Mouse (Mus musculus): ENCODE results near the gene Lrrk1. TPM values are rescaled to one million over a fixed set of nuclear protein-coding genes. Genes with fewer than 3 reads are reported as not detected.

Gene Lrrk1
- total RNA-seq, 2 experiments from 2014 or later = 11.9 to 13.3 TPM

GRCm38 (mm10) chr7:66231861-66232260 lies 156.3 kb downstream of the Lrrk1 start:
- DNase-seq = no peak
- intact Hi-C loops (cut with DNase I) = no loop called here

- peak in 1 of 2 experiments; percentile 37 for DNase-seq
- intact Hi-C loops (cut with DNase I) = no loop called here
These were observed 157.3 kb downstream of the Lrrk1 start for GRCm38 (mm10) chr7:66230638-66231550.

- no peak for DNase-seq
- intact Hi-C loops (cut with DNase I) = no loop called here
These were observed 157.9 kb downstream of the Lrrk1 start for GRCm38 (mm10) chr7:66230246-66230637.

GRCm38 (mm10) chr7:66229433-66229832 lies 158.7 kb downstream of the Lrrk1 start:
- intact Hi-C loops (cut with DNase I) = no loop called here

GRCm38 (mm10) chr7:66228610-66228920 lies 159.6 kb downstream of the Lrrk1 start:
- intact Hi-C loops (cut with DNase I) = no loop called here
- DNase-seq = no peak

More at GRCm38 (mm10) chr7:66229433-66229832, 158.7 kb downstream of the Lrrk1 start:
- DNase-seq = no peak

GRCm38 (mm10) chr7:66227814-66228609 lies 160.1 kb downstream of the Lrrk1 start:
- intact Hi-C loops (cut with DNase I) = no loop called here
- DNase-seq = no peak

GRCm38 (mm10) chr7:66225881-66226280 lies 162.3 kb downstream of the Lrrk1 start:
- intact Hi-C loops (cut with DNase I) = no loop called here
- no peak for DNase-seq

- DNase-seq = no peak
- intact Hi-C loops (cut with DNase I) = no loop called here
These were observed 163.6 kb downstream of the Lrrk1 start for GRCm38 (mm10) chr7:66224541-66224940.

- no peak for DNase-seq
- intact Hi-C loops (cut with DNase I) = no loop called here
These were observed 164.4 kb downstream of the Lrrk1 start for GRCm38 (mm10) chr7:66223731-66224130.

- peak in 1 of 2 experiments; percentile 21 for DNase-seq
- intact Hi-C loops (cut with DNase I) = no loop called here
These were observed 165.5 kb downstream of the Lrrk1 start for GRCm38 (mm10) chr7:66222621-66223091.

GRCm38 (mm10) chr7:66219794-66220227 lies 168.3 kb downstream of the Lrrk1 start:
- intact Hi-C loops (cut with DNase I) = no loop called here
- no peak for DNase-seq

GRCm38 (mm10) chr7:66219028-66219793 lies 168.9 kb downstream of the Lrrk1 start:
- no peak for DNase-seq

GRCm38 (mm10) chr7:66218193-66219014 lies 169.7 kb downstream of the Lrrk1 start:
- intact Hi-C loops (cut with DNase I) = no loop called here
- DNase-seq = peak; percentile 82 to 87

More at GRCm38 (mm10) chr7:66219028-66219793, 168.9 kb downstream of the Lrrk1 start:
- intact Hi-C loops (cut with DNase I) = no loop called here

- peak; percentile 54 to 62 for DNase-seq
- intact Hi-C loops (cut with DNase I) = no loop called here
These were observed 170.5 kb downstream of the Lrrk1 start for GRCm38 (mm10) chr7:66217531-66218094.

- intact Hi-C loops (cut with DNase I) = no loop called here
- no peak for DNase-seq
These were observed 171.1 kb downstream of the Lrrk1 start for GRCm38 (mm10) chr7:66217011-66217410.

- DNase-seq = no peak
- intact Hi-C loops (cut with DNase I) = no loop called here
These were observed 172.2 kb downstream of the Lrrk1 start for GRCm38 (mm10) chr7:66215911-66216310.

GRCm38 (mm10) chr7:66214477-66214876 lies 173.7 kb downstream of the Lrrk1 start:
- no peak for DNase-seq
- intact Hi-C loops (cut with DNase I) = no loop called here

GRCm38 (mm10) chr7:66212887-66213286 lies 175.3 kb downstream of the Lrrk1 start:
- intact Hi-C loops (cut with DNase I) = no loop called here

GRCm38 (mm10) chr7:66209920-66210319 lies 178.2 kb downstream of the Lrrk1 start:
- DNase-seq = no peak

More at GRCm38 (mm10) chr7:66212887-66213286, 175.3 kb downstream of the Lrrk1 start:
- no peak for DNase-seq

More at GRCm38 (mm10) chr7:66209920-66210319, 178.2 kb downstream of the Lrrk1 start:
- intact Hi-C loops (cut with DNase I) = no loop called here
